Mouse (Mus musculus) kidney, adult 2 months (tissue): ENCODE results near the gene Ube2ql1.

ENCODE experiments used
- CTCF ChIP-seq: fragments of 200-500 bp; conservative IDR thresholded peaks from 2 replicates; pipeline ENCODE4 v1.5.1; 2011; ENCODE audit warnings: low read depth, mild to moderate bottlenecking, control low read depth, low read length, moderate library complexity, mixed read lengths; ENCODE audit not compliant: insufficient read depth, insufficient read length
- POLR2A ChIP-seq: fragments of 200-500 bp; IDR thresholded peaks from one replicate; pipeline ENCODE4 v1.6.1; 2011; ENCODE audit warnings: low read depth, low read length, control low read depth

DNA sequence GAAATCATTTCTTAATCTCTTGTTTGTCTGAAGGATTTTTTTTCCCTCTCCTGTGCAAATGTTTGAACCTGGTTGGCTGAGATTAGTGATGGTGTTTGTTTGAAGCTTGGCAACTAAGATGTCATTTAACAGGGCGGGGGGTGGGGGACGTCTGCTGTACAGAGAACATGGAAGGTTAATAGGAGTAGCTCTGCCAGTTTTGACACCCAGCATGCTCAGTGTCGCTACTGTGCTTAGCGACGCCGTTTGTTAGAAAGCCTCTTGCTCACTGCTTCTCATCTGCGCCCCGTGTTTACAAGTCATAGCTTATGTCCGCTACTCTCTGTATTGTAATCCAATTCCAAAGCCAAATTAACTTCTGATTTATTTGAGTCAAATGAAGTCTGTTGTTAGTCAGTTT is 25.0 kb upstream of the Ube2ql1 start:
- TF ChIP-seq POLR2A = no peak
- no peak for TF ChIP-seq CTCF
